Mouse (Mus musculus) midbrain, embryonic 14.5 days (tissue): ENCODE measurements around the gene Cxcr5. TPM values are rescaled to one million over a fixed set of nuclear protein-coding genes. Genes with fewer than 3 reads are reported as not detected.

Experiments used
- ATAC-seq: fragments of 200-750 bp; cut with Nextera tagmentation; 2 replicates; pipeline ENCODE4 v1.8.0; 2017; ENCODE audit warnings: moderate number of reproducible peaks, moderate library complexity; ENCODE audit not compliant: low FRiP score, low TSS enrichment
- DNase-seq: peaks from one replicate; pipeline ENCODE4 v3.0.0-alpha.2; 2015
- H3K27ac ChIP-seq: fragments of 300-500 bp; sonication (generic); replicated peaks from 2 replicates; pipeline ENCODE4 v1.5.1; 2014; ENCODE audit warnings: mild to moderate bottlenecking, low read depth, low read length, moderate library complexity
- H3K27me3 ChIP-seq: fragments of 300-500 bp; sonication (generic); 2 replicates; pipeline ENCODE4 v1.6.1; 2014; ENCODE audit warnings: low read length, control low read depth, mixed read lengths; ENCODE audit not compliant: control insufficient read depth, insufficient read depth
- H3K36me3 ChIP-seq: fragments of 300-500 bp; sonication (generic); 2 replicates; pipeline ENCODE4 v1.6.1; 2014; ENCODE audit warnings: low read length, control low read depth; ENCODE audit not compliant: control insufficient read depth, insufficient read depth
- H3K4me1 ChIP-seq: fragments of 300-500 bp; sonication (generic); 2 replicates; pipeline ENCODE4 v1.6.1; 2014; ENCODE audit warnings: mild to moderate bottlenecking, antibody characterized with exemption, low read length, control low read depth; ENCODE audit not compliant: control insufficient read depth, insufficient read depth
- H3K4me2 ChIP-seq: fragments of 300-500 bp; sonication (generic); 2 replicates; pipeline ENCODE4 v1.6.1; 2014; ENCODE audit warnings: mild to moderate bottlenecking, low read length, moderate library complexity
- H3K4me3 ChIP-seq: fragments of 300-500 bp; sonication (generic); replicated peaks from 2 replicates; pipeline ENCODE4 v1.5.1; 2014; ENCODE audit warnings: low read depth, low read length
- H3K9ac ChIP-seq: fragments of 300-500 bp; sonication (generic); replicated peaks from 2 replicates; pipeline ENCODE4 v1.6.1; 2014; ENCODE audit warnings: mild to moderate bottlenecking, low read length, moderate library complexity
- H3K9me3 ChIP-seq: fragments of 300-500 bp; sonication (generic); 2 replicates; pipeline ENCODE4 v1.6.1; 2016; ENCODE audit warnings: low read length, control low read depth, mixed read lengths; ENCODE audit not compliant: control insufficient read depth
- WGBS: fragments of 180-500 bp; shearing (Covaris S2); extraction: QIAGEN DNeasy Blood & Tissue Kit; methylation state at CpG from one replicate; pipeline ENCODE4 v1.1.7; 2014; 5-methylcytosine and 5-hydroxymethylcytosine counted together
- polyA plus RNA-seq: library from polyadenylated mRNA; unstranded; fragments of >200 nt; fragmentation: Nextera tagmentation; extraction: Ambion mirVana; gene quantifications from 2 replicates; pipeline ENCODE4 v1.2.1, GENCODE M21; 2014

The Cxcr5 gene
- polyA plus RNA-seq, 1 experiment from 2014 or later, result not detected

DNA sequence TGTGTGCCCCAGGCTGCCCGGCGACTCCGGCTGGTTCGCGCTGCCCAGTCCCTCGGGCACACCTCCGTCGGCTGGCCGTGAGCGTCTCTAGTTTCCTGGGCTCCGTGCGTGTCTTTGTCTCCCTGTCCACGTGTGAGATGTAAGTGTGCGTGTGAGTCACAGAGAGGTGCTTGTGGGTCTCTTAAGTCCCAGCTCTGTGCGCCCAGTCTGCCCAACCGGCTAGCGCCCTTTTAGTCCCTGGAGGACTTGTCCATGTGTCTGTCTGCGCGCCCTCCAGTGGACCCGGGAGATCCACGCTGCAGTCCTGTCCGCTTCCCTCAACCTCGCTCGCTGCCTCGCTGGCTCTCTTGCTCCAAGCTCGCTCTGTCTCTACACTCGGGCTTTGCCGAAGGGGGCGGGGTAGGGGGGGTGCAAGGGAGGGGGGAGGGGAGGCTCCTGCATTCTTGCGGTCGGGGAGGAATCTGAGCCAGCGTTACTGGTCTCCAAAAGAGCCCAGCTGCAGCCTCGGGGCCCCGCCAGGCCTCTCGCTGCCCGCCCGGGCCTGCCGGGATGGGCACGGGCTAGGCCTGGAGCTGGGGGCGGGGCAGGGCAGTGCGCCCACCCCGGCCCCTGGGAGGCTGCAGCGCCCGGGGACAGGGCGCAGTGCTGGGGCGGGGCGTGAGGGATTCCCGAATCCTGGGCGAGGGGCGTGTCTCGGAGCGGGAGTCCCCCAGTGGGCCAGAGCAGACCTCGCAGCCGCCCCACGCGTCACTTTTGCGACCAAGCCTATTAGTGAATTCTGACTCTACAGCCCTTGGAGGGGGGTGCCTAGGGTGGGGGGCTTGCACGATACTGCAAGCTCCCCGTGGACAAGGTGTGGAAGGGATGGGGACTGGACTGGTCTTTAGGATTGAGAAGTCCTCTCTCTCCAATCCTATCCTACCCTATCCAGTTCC, 63.0 kb downstream of the Cxcr5 start:
- H3K27ac ChIP-seq, result peak overlapping the region; percentile 89
- peaks cover 57% of the 10 kb centered on the region for H3K4me1 ChIP-seq
- peak overlapping the region; percentile 34 for H3K4me3 ChIP-seq
- H3K4me2 ChIP-seq, result peak overlapping the region; percentile 82
- DNase-seq (peak; percentile 82), ATAC-seq (peak; percentile 78)
- peaks cover 8% of the 10 kb centered on the region; the same call in 1 of the 2 replicates for H3K36me3 ChIP-seq
- H3K9ac ChIP-seq, result peak overlapping the region; percentile 61
- H3K9me3 ChIP-seq, result no peaks in the 10 kb centered on the region
- no peaks in the 10 kb centered on the region for H3K27me3 ChIP-seq
- WGBS, result 0% methylated on average over 58 of the region's 59 CpGs

DNA sequence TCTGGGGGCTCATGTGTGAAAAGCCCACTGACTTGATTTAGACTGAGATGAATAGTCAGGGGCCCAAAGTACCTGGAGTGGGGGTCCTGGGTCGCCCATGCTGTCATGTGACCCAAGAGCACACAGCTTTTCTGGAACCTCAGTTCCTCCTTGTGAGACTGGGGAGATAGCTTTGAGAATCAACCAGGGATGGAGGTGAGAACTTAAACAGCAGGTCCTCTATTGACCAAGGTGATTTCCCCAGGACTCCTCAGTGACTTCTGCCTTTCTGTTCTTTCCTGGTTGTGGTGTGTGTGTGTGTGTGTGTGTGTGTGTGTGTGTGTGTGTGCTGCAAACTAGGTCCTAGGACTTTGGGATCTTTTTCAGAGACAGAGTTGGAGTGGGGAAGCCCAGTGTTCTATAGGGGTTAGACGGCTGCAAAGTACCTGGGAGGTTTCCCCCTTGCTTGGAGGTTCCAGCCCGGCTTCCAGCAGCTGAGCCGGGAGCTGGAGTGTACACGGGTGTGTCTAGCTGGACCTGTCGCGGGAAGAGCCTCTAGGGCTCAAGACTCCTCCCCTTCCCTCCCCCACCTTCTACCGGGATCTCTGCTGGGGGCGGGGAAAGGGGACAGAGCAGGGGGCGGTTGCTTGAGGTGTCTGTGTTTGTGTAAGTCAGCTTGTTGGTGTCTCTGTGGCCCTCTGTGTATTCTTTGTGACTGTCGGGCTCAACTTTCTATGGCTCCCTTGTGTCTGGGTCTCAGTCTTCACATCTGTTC, 63.9 kb downstream of the Cxcr5 start:
- 3% methylated on average over 11 of the region's 11 CpGs for WGBS
- peak overlapping the region; percentile 34 for H3K4me3 ChIP-seq
- H3K36me3 ChIP-seq, result peaks cover 8% of the 10 kb centered on the region; the same call in 1 of the 2 replicates
- peak overlapping the region; percentile 61; the same call in 1 of the 2 replicates for H3K9ac ChIP-seq
- ATAC-seq (no peak), DNase-seq (no peak)
- H3K4me1 ChIP-seq, result peaks cover 66% of the 10 kb centered on the region
- peak overlapping the region; percentile 82 for H3K4me2 ChIP-seq
- H3K27me3 ChIP-seq, result no peaks in the 10 kb centered on the region
- H3K27ac ChIP-seq, result peak overlapping the region; percentile 89
- H3K9me3 ChIP-seq, result no peaks in the 10 kb centered on the region

DNA sequence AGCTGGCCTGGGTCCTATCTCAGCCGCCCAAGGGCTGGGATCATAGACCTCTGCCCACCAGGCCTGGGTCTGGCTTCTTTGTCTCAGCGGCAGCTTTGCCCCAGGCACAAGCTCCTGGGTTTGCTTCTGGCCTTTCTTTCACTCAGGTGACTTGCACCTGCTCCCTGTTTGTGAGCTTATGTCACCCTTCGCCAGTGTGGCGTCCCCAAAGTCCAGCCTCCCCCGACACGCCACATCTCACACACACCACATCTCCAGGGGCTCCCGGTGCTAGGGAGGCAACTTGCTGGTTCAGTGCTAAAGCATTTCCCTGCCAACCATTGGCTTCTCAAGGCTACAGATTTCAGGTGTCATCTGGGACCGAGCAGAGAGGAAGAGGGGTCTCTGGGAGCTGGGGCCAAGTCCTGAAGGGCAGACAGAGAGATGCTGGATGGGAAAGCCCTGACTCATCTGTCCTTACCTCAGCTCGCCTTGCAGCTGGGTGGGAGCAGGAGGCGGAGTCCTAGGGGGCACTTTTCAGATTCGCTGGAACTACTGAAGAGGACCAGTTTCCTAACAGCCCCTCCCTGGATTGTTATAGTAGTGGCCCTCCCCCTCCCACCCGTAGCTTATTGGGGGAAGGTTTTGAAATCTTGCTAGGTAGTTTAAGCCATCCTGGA, 64.7 kb downstream of the Cxcr5 start:
- ATAC-seq (no peak), DNase-seq (no peak)
- Histone ChIP-seq H3K9ac (no peak overlapping the region), H3K36me3 (peaks cover 8% of the 10 kb centered on the region; the same call in 1 of the 2 replicates), H3K4me1 (peaks cover 70% of the 10 kb centered on the region), H3K27ac (no peak overlapping the region), H3K9me3 (no peaks in the 10 kb centered on the region), H3K4me2 (no peak overlapping the region), H3K27me3 (no peaks in the 10 kb centered on the region), H3K4me3 (no peak overlapping the region)
- 49% methylated on average over 12 of the region's 12 CpGs for WGBS

DNA sequence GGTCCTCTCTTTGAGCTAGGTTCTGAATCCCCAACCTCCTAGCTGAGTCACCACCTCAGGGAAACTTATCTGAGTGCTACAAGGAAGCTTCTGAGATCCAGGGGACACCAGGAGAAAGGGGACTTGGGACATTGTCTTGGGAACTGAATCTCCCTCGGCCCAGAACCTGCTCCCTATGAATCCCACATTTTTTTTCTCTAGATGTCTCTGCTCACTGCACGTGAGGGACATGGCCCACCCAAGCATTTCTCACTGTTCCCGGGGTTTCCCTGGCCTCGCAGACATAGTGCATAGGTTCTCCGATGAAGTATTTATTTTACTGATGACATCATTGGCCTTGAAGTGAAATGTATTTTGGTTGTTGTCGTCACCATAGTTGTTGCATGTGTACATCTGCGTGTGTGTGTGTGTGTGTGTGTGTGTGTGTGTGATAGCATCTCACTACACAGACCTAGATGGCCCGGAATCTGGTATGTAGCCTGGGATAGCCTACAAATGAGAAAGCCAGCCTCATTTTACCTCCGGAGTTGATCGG, 65.8 kb downstream of the Cxcr5 start:
- no peaks in the 10 kb centered on the region for H3K27me3 ChIP-seq
- peaks cover 3% of the 10 kb centered on the region; the same call in 1 of the 2 replicates for H3K36me3 ChIP-seq
- no peak overlapping the region for H3K27ac ChIP-seq
- DNase-seq (no peak), ATAC-seq (no peak)
- peaks cover 70% of the 10 kb centered on the region for H3K4me1 ChIP-seq
- H3K4me2 ChIP-seq, result no peak overlapping the region
- H3K4me3 ChIP-seq, result no peak overlapping the region
- H3K9me3 ChIP-seq, result no peaks in the 10 kb centered on the region
- no peak overlapping the region for H3K9ac ChIP-seq
- WGBS, result 91% methylated on average over 10 of the region's 10 CpGs

DNA sequence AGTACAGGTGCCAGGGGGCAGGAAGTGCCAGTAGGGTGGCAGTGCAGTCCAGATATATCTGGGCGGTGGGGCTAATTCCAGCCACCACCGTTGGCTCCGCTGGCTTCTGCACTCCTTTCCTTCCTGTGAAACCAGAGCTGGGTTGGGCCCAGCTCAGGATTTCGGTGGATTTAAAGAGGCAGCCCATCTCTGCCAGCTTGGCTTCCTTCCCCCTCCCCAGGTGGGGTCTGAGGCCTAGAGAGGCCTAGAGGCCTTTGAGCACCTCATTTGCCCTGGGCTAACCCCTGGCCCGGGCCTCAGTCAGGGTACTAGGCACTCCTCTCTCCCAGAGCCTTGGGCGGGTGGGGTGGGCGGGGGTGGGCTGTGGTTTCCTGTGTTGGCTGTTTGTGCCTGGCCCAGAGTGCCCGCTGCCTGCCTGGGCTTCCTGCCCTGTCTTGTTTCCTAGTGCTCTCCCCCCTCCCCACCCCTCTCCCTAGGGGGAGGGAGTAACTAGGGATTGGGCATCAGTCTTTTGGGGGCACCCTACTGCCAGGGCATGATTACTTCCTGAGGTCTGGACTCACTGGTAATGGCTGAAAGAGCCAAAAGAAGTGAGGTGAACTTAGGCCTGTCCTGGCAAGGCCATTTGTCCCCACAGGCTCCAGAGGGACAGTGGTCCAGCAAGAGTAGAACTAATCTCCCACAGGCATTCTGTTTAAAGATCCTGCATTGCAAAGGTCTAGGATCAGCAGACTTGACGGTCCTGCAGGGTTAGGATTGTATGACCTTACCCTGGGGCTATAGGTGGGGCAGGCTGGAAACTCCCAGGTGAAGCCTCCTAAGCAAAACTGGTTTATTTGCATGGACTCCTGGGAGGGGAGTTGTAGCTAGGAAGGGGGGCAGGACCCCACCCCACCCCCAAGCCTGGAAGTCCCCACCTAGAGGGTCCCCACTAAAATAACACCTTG, 66.5 kb downstream of the Cxcr5 start:
- no peak overlapping the region for H3K9ac ChIP-seq
- H3K4me2 ChIP-seq, result peak overlapping the region; percentile 17; the same call in 1 of the 2 replicates
- H3K27me3 ChIP-seq, result no peaks in the 10 kb centered on the region
- no peak overlapping the region for H3K4me3 ChIP-seq
- 55% methylated on average over 9 of the region's 9 CpGs for WGBS
- peak overlapping the region; percentile 17; the same call in 1 of the 2 replicates for H3K27ac ChIP-seq
- H3K9me3 ChIP-seq, result no peaks in the 10 kb centered on the region
- ATAC-seq, result no peak
- no peak for DNase-seq
- H3K4me1 ChIP-seq, result peaks cover 70% of the 10 kb centered on the region
- H3K36me3 ChIP-seq, result no peaks in the 10 kb centered on the region

DNA sequence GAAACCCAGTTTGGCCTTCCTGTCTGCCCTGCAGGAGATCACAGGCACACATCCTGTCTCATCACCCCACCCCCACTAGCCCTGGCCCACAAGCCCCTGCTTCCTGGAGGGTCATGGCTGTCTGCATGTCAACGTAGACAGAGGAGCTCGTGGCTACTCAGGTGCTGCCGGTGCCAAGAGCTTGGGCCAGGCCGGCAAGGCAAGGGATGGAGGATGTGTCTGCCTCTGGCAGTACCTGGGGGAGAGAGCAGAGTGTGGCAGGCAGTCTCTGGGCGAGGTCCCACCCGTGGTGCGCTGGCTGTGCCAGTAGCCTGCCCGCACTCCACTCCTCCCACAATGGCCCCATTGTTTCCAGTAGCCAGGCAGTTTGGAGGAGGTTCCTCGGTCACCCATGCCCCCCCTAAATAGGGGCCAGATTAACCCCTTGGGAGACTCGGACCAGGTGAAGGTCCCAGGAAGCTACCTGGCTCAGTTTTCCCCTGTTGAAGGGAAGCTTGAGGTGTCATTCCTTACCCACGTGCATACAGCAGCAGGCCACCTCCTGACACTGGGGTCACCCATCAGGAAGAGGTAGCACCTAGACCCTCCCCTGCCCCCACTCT, 67.3 kb downstream of the Cxcr5 start:
- 14% methylated on average over 11 of the region's 11 CpGs for WGBS
- H3K4me2 ChIP-seq, result peak overlapping the region; percentile 17; the same call in 1 of the 2 replicates
- H3K27ac ChIP-seq, result peak overlapping the region; percentile 17; the same call in 1 of the 2 replicates
- no peaks in the 10 kb centered on the region for H3K9me3 ChIP-seq
- H3K4me3 ChIP-seq, result no peak overlapping the region
- H3K27me3 ChIP-seq, result no peaks in the 10 kb centered on the region
- DNase-seq (no peak), ATAC-seq (no peak)
- no peaks in the 10 kb centered on the region for H3K36me3 ChIP-seq
- H3K9ac ChIP-seq, result peak overlapping the region; percentile 26; the same call in 1 of the 2 replicates
- H3K4me1 ChIP-seq, result peaks cover 70% of the 10 kb centered on the region

DNA sequence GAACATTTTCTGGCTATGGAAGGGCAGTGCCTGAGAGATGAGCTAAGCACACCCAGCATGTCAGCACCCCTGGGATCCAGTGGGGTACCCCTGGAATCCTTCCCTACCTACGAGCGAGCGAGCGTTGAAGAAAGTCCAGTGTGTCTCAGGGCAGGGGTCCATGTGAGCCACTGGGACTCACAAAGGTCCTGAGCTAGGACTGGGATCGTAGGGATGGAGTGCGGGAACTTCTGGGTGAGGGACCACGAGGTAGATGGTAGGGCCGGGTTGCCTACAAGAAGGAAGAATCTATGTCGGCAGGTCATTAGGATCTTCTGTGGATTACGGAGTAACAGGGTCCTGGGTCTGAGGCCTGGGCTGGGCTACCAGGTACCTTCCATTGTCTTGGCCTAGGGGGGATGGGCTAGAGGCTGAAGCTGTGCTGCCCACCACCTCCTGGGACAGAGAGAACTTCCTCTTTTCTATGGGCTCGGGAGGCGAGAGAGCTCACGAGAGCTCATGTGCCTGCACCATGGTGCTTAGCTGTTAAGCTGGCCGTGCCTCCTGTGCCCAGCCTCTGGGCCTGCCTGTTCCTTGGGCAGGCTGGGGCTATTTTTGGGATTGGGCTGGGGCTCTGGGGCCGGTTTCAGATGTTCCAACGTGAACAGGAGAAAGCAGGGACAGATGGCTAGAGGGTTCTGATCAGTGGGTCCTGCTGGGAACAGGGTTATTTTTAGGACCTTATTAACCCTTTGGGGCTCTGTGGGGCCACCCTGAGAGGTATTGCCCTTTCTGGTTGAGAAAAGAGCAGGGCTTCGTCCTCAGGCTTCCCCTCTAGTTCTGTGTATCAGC, 68.8 kb downstream of the Cxcr5 start:
- 62% methylated on average over 17 of the region's 17 CpGs for WGBS
- Histone ChIP-seq H3K27ac (no peak overlapping the region), H3K36me3 (no peaks in the 10 kb centered on the region), H3K4me3 (no peak overlapping the region), H3K4me1 (peaks cover 70% of the 10 kb centered on the region), H3K4me2 (peak overlapping the region; percentile 15; the same call in 1 of the 2 replicates), H3K9me3 (no peaks in the 10 kb centered on the region), H3K9ac (no peak overlapping the region; the same call in 1 of the 2 replicates), H3K27me3 (no peaks in the 10 kb centered on the region)
- no peak for ATAC-seq
- no peak for DNase-seq
